Mouse (Mus musculus): ENCODE data around the gene Alg14.

The Alg14 gene

GRCm38 (mm10) chr3:121389860-121390530 is 98.4 kb downstream of the Alg14 start:
- in situ Hi-C loops (cut with MboI; ENCODE audit: unreplicated experiment in 2 of 2): loop anchor here in 1 of 2 experiments (5.0 kb wide), 1 partner anchor 32 kb away; no protein-coding TSS in a partner anchor

GRCm38 (mm10) chr3:121390724-121391123 is 99.2 kb downstream of the Alg14 start:
- in situ Hi-C loops (cut with MboI; ENCODE audit: unreplicated experiment in 2 of 2): no loop called here

- in situ Hi-C loops (cut with MboI; ENCODE audit: unreplicated experiment in 2 of 2): no loop called here
Observed at GRCm38 (mm10) chr3:121395588-121396295, 104.2 kb downstream of the Alg14 start.

- in situ Hi-C loops (cut with MboI; ENCODE audit: unreplicated experiment in 2 of 2): no loop called here
Observed at GRCm38 (mm10) chr3:121396561-121396960, 105.0 kb downstream of the Alg14 start.

GRCm38 (mm10) chr3:121397007-121397406 is 105.4 kb downstream of the Alg14 start:
- in situ Hi-C loops (cut with MboI; ENCODE audit: unreplicated experiment in 2 of 2): no loop called here

GRCm38 (mm10) chr3:121401384-121401783 is 109.8 kb downstream of the Alg14 start:
- in situ Hi-C loops (cut with MboI; ENCODE audit: unreplicated experiment in 2 of 2): no loop called here

GRCm38 (mm10) chr3:121402096-121402495 is 110.5 kb downstream of the Alg14 start:
- in situ Hi-C loops (cut with MboI; ENCODE audit: unreplicated experiment in 2 of 2): no loop called here

GRCm38 (mm10) chr3:121403449-121403848 is 111.9 kb downstream of the Alg14 start:
- in situ Hi-C loops (cut with MboI; ENCODE audit: unreplicated experiment in 2 of 2): no loop called here

GRCm38 (mm10) chr3:121405101-121405500 is 113.5 kb downstream of the Alg14 start:
- in situ Hi-C loops (cut with MboI; ENCODE audit: unreplicated experiment in 2 of 2): no loop called here

GRCm38 (mm10) chr3:121407417-121407816 is 115.8 kb downstream of the Alg14 start:
- in situ Hi-C loops (cut with MboI; ENCODE audit: unreplicated experiment in 2 of 2): no loop called here

GRCm38 (mm10) chr3:121408386-121408785 is 116.8 kb downstream of the Alg14 start:
- in situ Hi-C loops (cut with MboI; ENCODE audit: unreplicated experiment in 2 of 2): no loop called here

- in situ Hi-C loops (cut with MboI; ENCODE audit: unreplicated experiment in 2 of 2): no loop called here
Observed at GRCm38 (mm10) chr3:121411450-121411849, 119.9 kb downstream of the Alg14 start.
